Mouse (Mus musculus) limb, embryonic 14.5 days (tissue): Measurements from ENCODE around the gene Slco1a6. TPM values are rescaled to one million over a fixed set of nuclear protein-coding genes. Genes with fewer than 3 reads are reported as not detected.
"Not testable (repeated sequence)": the region's sequence is repeated elsewhere in the genome, so short reads cannot be mapped to it uniquely, and the experiment has no call there.

Experiments used
- ATAC-seq: fragments of 200-750 bp; cut with Nextera tagmentation; 2 replicates; pipeline ENCODE4 v1.8.0; 2017; ENCODE audit warnings: low read depth, moderate number of reproducible peaks, moderate TSS enrichment; ENCODE audit not compliant: low FRiP score
- DNase-seq: peaks from one replicate; pipeline ENCODE4 v3.0.0-alpha.2; 2015; ENCODE audit warnings: low spot score
- H3K27ac ChIP-seq: fragments of 300-500 bp; sonication (generic); replicated peaks from 2 replicates; pipeline ENCODE4 v1.5.1; 2014; ENCODE audit warnings: low read depth, mild to moderate bottlenecking, low read length, moderate library complexity, mixed read lengths
- H3K27me3 ChIP-seq: fragments of 300-500 bp; sonication (generic); 2 replicates; pipeline ENCODE4 v1.6.1; 2014; ENCODE audit warnings: low read length, mixed read lengths; ENCODE audit not compliant: control insufficient read depth, insufficient read depth
- H3K36me3 ChIP-seq: fragments of 300-500 bp; sonication (generic); 2 replicates; pipeline ENCODE4 v1.6.1; 2014; ENCODE audit warnings: mild to moderate bottlenecking, low read length, moderate library complexity, mixed read lengths; ENCODE audit not compliant: control insufficient read depth, insufficient read depth
- H3K4me1 ChIP-seq: fragments of 300-500 bp; sonication (generic); 2 replicates; pipeline ENCODE4 v1.6.1; 2014; ENCODE audit warnings: antibody characterized with exemption, low read length, mixed read lengths; ENCODE audit not compliant: control insufficient read depth, insufficient read depth
- H3K4me2 ChIP-seq: fragments of 300-500 bp; sonication (generic); replicated peaks from 2 replicates; pipeline ENCODE4 v1.6.1; 2014; ENCODE audit warnings: low read depth, mild to moderate bottlenecking, low read length, moderate library complexity; ENCODE audit not compliant: severe bottlenecking
- H3K4me3 ChIP-seq: fragments of 300-500 bp; sonication (generic); replicated peaks from 2 replicates; pipeline ENCODE4 v1.5.1; 2014; ENCODE audit warnings: low read length
- H3K9ac ChIP-seq: fragments of 300-500 bp; sonication (generic); 2 replicates; pipeline ENCODE4 v1.6.1; 2014; ENCODE audit warnings: mild to moderate bottlenecking, low read depth, low read length, moderate library complexity; ENCODE audit not compliant: severe bottlenecking
- H3K9me3 ChIP-seq: fragments of 300-500 bp; sonication (generic); 2 replicates; pipeline ENCODE4 v1.6.1; 2016; ENCODE audit warnings: low read length; ENCODE audit not compliant: control insufficient read depth
- POLR2A ChIP-seq: fragments of 200-500 bp; IDR thresholded peaks from 2 replicates; pipeline ENCODE4 v1.8.0; 2012; ENCODE audit warnings: inconsistent platforms, mild to moderate bottlenecking, moderate library complexity, borderline replicate concordance; ENCODE audit not compliant: insufficient read depth, insufficient read length; ENCODE audit errors: extremely low read depth
- WGBS: fragments of 180-500 bp; shearing (Covaris S2); extraction: QIAGEN DNeasy Blood & Tissue Kit; methylation state at CpG from one replicate; pipeline ENCODE4 v1.1.7; 2014; 5-methylcytosine and 5-hydroxymethylcytosine counted together
- polyA plus RNA-seq, 2 experiments: library from polyadenylated mRNA; depleted of rRNA in 1 of 2; stranded (reverse) in 1 of 2; unstranded in 1 of 2; fragments of >200 nt; fragmentation: Nextera tagmentation in 1 of 2; extraction: Ambion mirVana in 1 of 2; gene quantifications; 2 replicates each; pipeline versions ENCODE4 v1.2.1 to v1.2.3; 2012 to 2014

Gene Slco1a6
- polyA plus RNA-seq (2012; rRNA removed) (not detected in 2 replicates), polyA plus RNA-seq (2014; fragmentation: Nextera tagmentation; extraction: Ambion mirVana) (not detected in 2 replicates)

GRCm38 (mm10) chr6:142208421-142208820 lies at the start of gene Slco1a6:
Gene Slco1a6, minus strand, starts transcription at chr6:142208521.
- no peak for ATAC-seq
- no peak for TF ChIP-seq POLR2A
- Histone ChIP-seq H3K27me3 (no peaks in the 10 kb centered on the region), H3K9ac (no peak within 1 kb of the TSS), H3K4me3 (no peak within 1 kb of the TSS), H3K4me1 (no peaks in the 10 kb centered on the region), H3K9me3 (no peaks in the 10 kb centered on the region), H3K4me2 (no peak within 1 kb of the TSS), H3K36me3 (no peaks in the 10 kb centered on the region), H3K27ac (no peak within 1 kb of the TSS)
- no peak for DNase-seq
- 90% methylated on average over 4 of the region's 4 CpGs for WGBS

GRCm38 (mm10) chr6:142250738-142251307 lies 42.5 kb upstream of the Slco1a6 start:
- WGBS: 83% methylated on average over 1 of the region's 1 CpGs
- H3K4me2 ChIP-seq: not testable (repeated sequence)

GRCm38 (mm10) chr6:142245065-142245464 lies 36.7 kb upstream of the Slco1a6 start:
- Histone ChIP-seq H3K36me3 (no peaks in the 10 kb centered on the region), H3K9me3 (no peaks in the 10 kb centered on the region), H3K4me3 (no peak overlapping the region), H3K9ac (no peak overlapping the region), H3K4me2 (no peak overlapping the region), H3K27me3 (no peaks in the 10 kb centered on the region), H3K27ac (no peak overlapping the region), H3K4me1 (no peaks in the 10 kb centered on the region)
- 81% methylated on average over 5 of the region's 5 CpGs for WGBS
- no peak for DNase-seq
- ATAC-seq: no peak
- no peak for TF ChIP-seq POLR2A

More at GRCm38 (mm10) chr6:142250738-142251307, 42.5 kb upstream of the Slco1a6 start:
- ATAC-seq, H3K27ac ChIP-seq, H3K4me3 ChIP-seq, H3K4me1 ChIP-seq, H3K27me3 ChIP-seq, H3K9ac ChIP-seq, DNase-seq, H3K36me3 ChIP-seq, H3K9me3 ChIP-seq: not testable (repeated sequence)

- TF ChIP-seq POLR2A: no peak
- no peak overlapping the region for H3K4me3 ChIP-seq
- ATAC-seq (no peak), DNase-seq (no peak)
- H3K36me3 ChIP-seq: no peaks in the 10 kb centered on the region
- no peak overlapping the region for H3K4me2 ChIP-seq
- no peak overlapping the region for H3K9ac ChIP-seq
- WGBS: 78% methylated on average over 1 of the region's 1 CpGs
- no peaks in the 10 kb centered on the region for H3K4me1 ChIP-seq
- no peaks in the 10 kb centered on the region for H3K9me3 ChIP-seq
- H3K27me3 ChIP-seq: no peaks in the 10 kb centered on the region
- no peak overlapping the region for H3K27ac ChIP-seq
Observed at GRCm38 (mm10) chr6:142239468-142239867, 31.1 kb upstream of the Slco1a6 start.

- Histone ChIP-seq H3K4me1 (no peaks in the 10 kb centered on the region), H3K36me3 (no peaks in the 10 kb centered on the region), H3K9me3 (no peaks in the 10 kb centered on the region), H3K4me3 (no peak overlapping the region), H3K9ac (no peak overlapping the region), H3K27ac (no peak overlapping the region), H3K27me3 (no peaks in the 10 kb centered on the region), H3K4me2 (no peak overlapping the region)
- TF ChIP-seq POLR2A: no peak
- ATAC-seq: no peak
- DNase-seq: no peak
Observed at GRCm38 (mm10) chr6:142220138-142220537, 11.8 kb upstream of the Slco1a6 start.

- ATAC-seq: no peak
Observed at GRCm38 (mm10) chr6:142211821-142212220, 3.5 kb upstream of the Slco1a6 start.

More at GRCm38 (mm10) chr6:142211821-142212220, 3.5 kb upstream of the Slco1a6 start:
- no peaks in the 10 kb centered on the region for H3K9me3 ChIP-seq
- no peak overlapping the region for H3K9ac ChIP-seq
- no peak overlapping the region for H3K27ac ChIP-seq
- no peak for DNase-seq
- no peak overlapping the region for H3K4me2 ChIP-seq
- H3K4me1 ChIP-seq: no peaks in the 10 kb centered on the region
- no peaks in the 10 kb centered on the region for H3K27me3 ChIP-seq
- no peaks in the 10 kb centered on the region for H3K36me3 ChIP-seq
- no peak overlapping the region for H3K4me3 ChIP-seq
- no peak for TF ChIP-seq POLR2A
